Mouse (Mus musculus) neural tube, embryonic 15.5 days (tissue): Measurements from ENCODE around the gene Loxl3. TPM values are rescaled to one million over a fixed set of nuclear protein-coding genes. Genes with fewer than 3 reads are reported as not detected.

Source experiments
- ATAC-seq: fragments of 200-750 bp; cut with Nextera tagmentation; 2 replicates; pipeline ENCODE4 v1.8.0; 2017; ENCODE audit warnings: mild to moderate bottlenecking, moderate TSS enrichment, moderate library complexity; ENCODE audit not compliant: low FRiP score
- H3K27ac ChIP-seq: fragments of 300-500 bp; sonication (generic); replicated peaks from 2 replicates; pipeline ENCODE4 v1.5.1; 2015; ENCODE audit warnings: mild to moderate bottlenecking, inconsistent platforms
- H3K27me3 ChIP-seq: fragments of 300-500 bp; sonication (generic); replicated peaks from 2 replicates; pipeline ENCODE4 v1.6.1; 2015; ENCODE audit warnings: inconsistent platforms
- H3K36me3 ChIP-seq: fragments of 300-500 bp; sonication (generic); 2 replicates; pipeline ENCODE4 v1.6.1; 2015; ENCODE audit warnings: inconsistent platforms
- H3K4me1 ChIP-seq: fragments of 300-500 bp; sonication (generic); 2 replicates; pipeline ENCODE4 v1.6.1; 2015; ENCODE audit warnings: inconsistent platforms
- H3K4me2 ChIP-seq: fragments of 300-500 bp; sonication (generic); 2 replicates; pipeline ENCODE4 v1.6.1; 2015; ENCODE audit warnings: inconsistent platforms, mild to moderate bottlenecking, moderate library complexity
- H3K4me3 ChIP-seq: fragments of 300-500 bp; sonication (generic); replicated peaks from 2 replicates; pipeline ENCODE4 v1.5.1; 2015; ENCODE audit warnings: mild to moderate bottlenecking, inconsistent platforms
- H3K9ac ChIP-seq: fragments of 300-500 bp; sonication (generic); replicated peaks from 2 replicates; pipeline ENCODE4 v1.6.1; 2015; ENCODE audit warnings: mild to moderate bottlenecking, inconsistent platforms
- H3K9me3 ChIP-seq: fragments of 300-500 bp; sonication (generic); replicated peaks from 2 replicates; pipeline ENCODE4 v1.6.1; 2016; ENCODE audit warnings: inconsistent platforms
- WGBS: fragments of 180-500 bp; shearing (Covaris S2); methylation state at CpG from one replicate; pipeline ENCODE4 v1.1.7; 2015; ENCODE audit warnings: mixed read lengths; 5-methylcytosine and 5-hydroxymethylcytosine counted together
- microRNA counts: library from miRNA; unstranded; fragments of <30 nt; microRNA quantifications from one replicate; lab custom pipeline; 2016
- microRNA-seq: library from miRNA; unstranded; fragments of <30 nt; microRNA quantifications from one replicate; pipeline ENCODE4, GENCODE M21; 2017
- polyA plus RNA-seq: library from polyadenylated mRNA; unstranded; fragments of >200 nt; fragmentation: Nextera tagmentation; extraction: Ambion mirVana; gene quantifications from 2 replicates; pipeline ENCODE4 v1.2.1, GENCODE M21; 2015

Gene Loxl3
- polyA plus RNA-seq, 1 experiment from 2014 or later: 7.6 TPM

DNA sequence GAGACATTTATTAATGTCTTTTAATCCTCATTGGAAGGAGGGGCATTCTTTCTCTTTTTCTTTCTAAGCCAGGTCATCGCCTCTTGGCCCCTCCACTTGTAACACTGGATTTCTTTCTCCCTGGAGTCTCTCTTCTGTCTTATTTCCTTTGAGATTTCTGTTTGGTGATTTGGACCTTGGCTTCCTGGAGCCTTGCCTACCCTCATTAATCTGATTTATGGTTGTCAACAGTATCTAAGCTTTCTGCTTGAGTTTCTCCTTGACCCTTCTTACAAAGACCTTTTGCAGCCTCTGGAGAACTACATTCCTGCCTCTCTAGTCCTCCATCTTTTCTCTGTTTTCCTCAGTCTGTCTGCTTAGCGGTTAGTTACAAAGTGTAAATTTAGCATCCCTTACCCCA, 64.4 kb downstream of the Loxl3 start:
- H3K27me3 ChIP-seq: peaks cover 4% of the 10 kb centered on the region; the same call in 1 of the 2 replicates
- H3K9ac ChIP-seq: no peak overlapping the region
- H3K4me1 ChIP-seq: peaks cover 20% of the 10 kb centered on the region
- H3K27ac ChIP-seq: no peak overlapping the region
- H3K9me3 ChIP-seq: no peaks in the 10 kb centered on the region
- no peak overlapping the region for H3K4me3 ChIP-seq
- no peak for ATAC-seq
- H3K4me2 ChIP-seq: no peak overlapping the region
- H3K36me3 ChIP-seq: no peaks in the 10 kb centered on the region
- WGBS: 83% methylated on average over 2 of the region's 2 CpGs

DNA sequence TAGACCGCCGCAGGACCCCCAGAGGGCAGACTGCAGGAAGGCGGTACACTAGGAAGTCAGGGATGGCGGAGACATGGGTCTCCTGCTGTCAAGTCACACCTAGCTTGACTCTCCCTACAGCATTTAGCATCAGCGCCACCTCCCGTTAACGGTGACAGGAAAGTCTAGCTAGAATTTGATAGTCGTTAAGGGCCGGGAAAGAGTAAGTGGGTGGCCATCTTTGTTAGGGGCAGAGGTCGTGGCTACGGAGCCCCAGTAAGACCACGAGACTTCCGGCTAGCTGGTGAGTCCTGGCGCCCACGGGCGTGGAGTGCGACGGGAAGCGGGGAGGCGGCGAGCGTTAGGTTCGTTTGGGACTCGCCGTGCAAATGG, 67.3 kb downstream of the Loxl3 start, which contains the start of the genes Ccdc142 and Gm42688:
Gene Ccdc142, plus strand, starts transcription at position 286 of the 372 bp plus-strand sequence.
Gene Gm42688, plus strand, starts transcription at position 302 of the 372 bp plus-strand sequence.
- peaks cover 12% of the 10 kb centered on the region; the same call in 1 of the 2 replicates for H3K36me3 ChIP-seq
- peaks cover 22% of the 10 kb centered on the region for H3K4me1 ChIP-seq
- under 1% methylated on average over 25 of the region's 25 CpGs for WGBS
- H3K4me3 ChIP-seq: peak within 1 kb of the TSS; percentile 69
- H3K27ac ChIP-seq: peak within 1 kb of the TSS; percentile 87
- H3K9ac ChIP-seq: peak within 1 kb of the TSS; percentile 77
- no peaks in the 10 kb centered on the region for H3K27me3 ChIP-seq
- no peaks in the 10 kb centered on the region for H3K9me3 ChIP-seq
- H3K4me2 ChIP-seq: peak within 1 kb of the TSS; percentile 90
- peak; percentile 92 for ATAC-seq

DNA sequence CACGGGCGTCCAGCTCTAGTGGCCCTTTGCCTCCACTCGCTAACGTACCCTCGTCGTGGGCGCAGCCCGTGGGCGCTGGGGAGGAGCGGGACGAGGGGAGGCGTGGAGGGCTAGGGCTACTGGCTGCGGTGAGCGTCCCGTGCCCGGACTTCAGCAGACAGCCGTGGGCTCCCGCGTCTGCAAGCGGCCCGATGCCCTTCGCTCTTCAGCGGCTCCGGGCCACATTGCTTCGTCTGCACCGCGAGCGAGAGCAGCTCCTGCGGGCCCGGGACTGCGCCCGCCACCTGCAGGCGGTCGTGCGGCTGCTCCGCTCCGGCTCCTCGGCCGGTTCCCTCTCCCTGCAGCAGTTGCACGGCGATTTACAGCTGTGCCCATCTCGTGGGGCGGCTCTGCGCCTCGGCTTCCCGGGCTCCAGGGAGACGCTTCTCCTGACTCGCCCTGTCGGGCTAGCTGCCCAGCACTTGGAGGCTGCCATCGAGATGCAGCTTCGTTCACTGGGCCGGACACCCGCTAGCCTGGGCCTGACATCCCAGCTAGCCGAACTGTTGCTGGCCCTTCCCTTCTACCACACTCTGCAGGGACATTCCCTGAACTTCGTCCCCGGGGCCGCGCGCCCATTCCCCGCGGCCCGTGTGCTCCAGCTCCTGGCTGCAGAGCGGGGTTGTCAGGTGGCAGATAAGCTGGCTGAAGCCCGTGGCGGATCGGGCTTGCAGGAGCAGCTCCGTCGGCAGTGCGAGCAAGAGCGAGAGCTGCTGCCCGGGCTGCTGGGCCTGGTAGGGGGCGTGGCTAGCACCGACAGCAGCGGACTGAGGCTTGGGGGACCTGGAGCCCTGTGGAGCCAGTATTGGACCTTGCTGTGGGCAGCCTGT, 67.9 kb downstream of the Loxl3 start:
- Histone ChIP-seq H3K27ac (peak overlapping the region; percentile 87), H3K36me3 (peaks cover 16% of the 10 kb centered on the region), H3K9ac (peak overlapping the region; percentile 77), H3K4me2 (peak overlapping the region; percentile 90), H3K9me3 (no peaks in the 10 kb centered on the region), H3K4me1 (peaks cover 22% of the 10 kb centered on the region), H3K4me3 (peak overlapping the region; percentile 69), H3K27me3 (no peaks in the 10 kb centered on the region)
- peak; percentile 82 for ATAC-seq
- WGBS: under 1% methylated on average over 74 of the region's 74 CpGs

MicroRNAs within 50 kb of the gene (microRNA counts, 519-probe panel; counts per million panel counts)
- 1,400 counts per million, percentile 12 among the panel's probes with 10 or more counts for microRNA mmu-miR-3470a+mmu-miR-3470b (lab: Ali Mortazavi, UCI)

Small RNA genes within 50 kb of the gene (microRNA-seq; reads per million reads assigned to microRNA genes)
- not detected for gene Mir3470a
- not detected for gene Mir7040

Other genes with a start within 250 kb of the Loxl3 start
- 24.3 and 26.1 TPM in 2 replicates for gene Sema4f, start 94.4 kb upstream of the Loxl3 start, polyA plus RNA-seq
- gene M1ap, start 87.3 kb upstream of the Loxl3 start, polyA plus RNA-seq: 0.20 TPM in 1 of 2 replicates, not detected in the other
- 2.4 and 6.8 TPM in 2 replicates for gene Dok1, start 702 bp upstream of the Loxl3 start, polyA plus RNA-seq
- 182 and 185 TPM in 2 replicates for gene Aup1, start 20.3 kb downstream of the Loxl3 start, polyA plus RNA-seq
- 80.8 and 83.1 TPM in 2 replicates for gene Htra2, start 21.1 kb downstream of the Loxl3 start, polyA plus RNA-seq
- gene Dqx1, start 23.7 kb downstream of the Loxl3 start, polyA plus RNA-seq: 0.45 and 1.7 TPM in 2 replicates
- 2.6 and 4.7 TPM in 2 replicates for gene Tlx2, start 36.1 kb downstream of the Loxl3 start, polyA plus RNA-seq
- gene Pcgf1, start 43.7 kb downstream of the Loxl3 start, polyA plus RNA-seq: 45.4 and 50.8 TPM in 2 replicates
- gene Lbx2, start 52.2 kb downstream of the Loxl3 start, polyA plus RNA-seq: 0.24 and 0.32 TPM in 2 replicates
- 7.0 and 7.7 TPM in 2 replicates for gene Ccdc142, start 67.4 kb downstream of the Loxl3 start, polyA plus RNA-seq
- 4.8 and 7.6 TPM in 2 replicates for gene Gm42688, start 67.4 kb downstream of the Loxl3 start, polyA plus RNA-seq
- 121 and 123 TPM in 2 replicates for gene Mrpl53, start 74.9 kb downstream of the Loxl3 start, polyA plus RNA-seq
- 26.1 and 31.3 TPM in 2 replicates for gene Mogs, start 81.3 kb downstream of the Loxl3 start, polyA plus RNA-seq
- gene Wbp1, start 87.4 kb downstream of the Loxl3 start, polyA plus RNA-seq: 146 and 155 TPM in 2 replicates
- gene Ino80b, start 91.3 kb downstream of the Loxl3 start, polyA plus RNA-seq: 12.0 and 12.3 TPM in 2 replicates
- gene Rtkn, start 101.3 kb downstream of the Loxl3 start, polyA plus RNA-seq: 17.1 and 23.7 TPM in 2 replicates
- gene Wdr54, start 122.2 kb downstream of the Loxl3 start, polyA plus RNA-seq: 14.7 and 18.6 TPM in 2 replicates
- gene 1700003E16Rik, start 122.2 kb downstream of the Loxl3 start, polyA plus RNA-seq: 7.9 and 8.2 TPM in 2 replicates
- 149 and 153 TPM in 2 replicates for gene Dctn1, start 131.7 kb downstream of the Loxl3 start, polyA plus RNA-seq
- 0.27 and 0.57 TPM in 2 replicates for gene Slc4a5, start 185.7 kb downstream of the Loxl3 start, polyA plus RNA-seq